Mouse (Mus musculus) skeletal muscle tissue, postnatal 0 days (tissue): ENCODE data around the gene Dbnl. TPM values are rescaled to one million over a fixed set of nuclear protein-coding genes. Genes with fewer than 3 reads are reported as not detected.

Experiments used
- polyA plus RNA-seq: library from polyadenylated mRNA; unstranded; fragments of >200 nt; fragmentation: Nextera tagmentation; extraction: Ambion mirVana; gene quantifications from 2 replicates; pipeline ENCODE4 v1.2.1, GENCODE M21; 2015

Dbnl gene
- polyA plus RNA-seq = 37.9 and 47.7 TPM in 2 replicates

DNA sequence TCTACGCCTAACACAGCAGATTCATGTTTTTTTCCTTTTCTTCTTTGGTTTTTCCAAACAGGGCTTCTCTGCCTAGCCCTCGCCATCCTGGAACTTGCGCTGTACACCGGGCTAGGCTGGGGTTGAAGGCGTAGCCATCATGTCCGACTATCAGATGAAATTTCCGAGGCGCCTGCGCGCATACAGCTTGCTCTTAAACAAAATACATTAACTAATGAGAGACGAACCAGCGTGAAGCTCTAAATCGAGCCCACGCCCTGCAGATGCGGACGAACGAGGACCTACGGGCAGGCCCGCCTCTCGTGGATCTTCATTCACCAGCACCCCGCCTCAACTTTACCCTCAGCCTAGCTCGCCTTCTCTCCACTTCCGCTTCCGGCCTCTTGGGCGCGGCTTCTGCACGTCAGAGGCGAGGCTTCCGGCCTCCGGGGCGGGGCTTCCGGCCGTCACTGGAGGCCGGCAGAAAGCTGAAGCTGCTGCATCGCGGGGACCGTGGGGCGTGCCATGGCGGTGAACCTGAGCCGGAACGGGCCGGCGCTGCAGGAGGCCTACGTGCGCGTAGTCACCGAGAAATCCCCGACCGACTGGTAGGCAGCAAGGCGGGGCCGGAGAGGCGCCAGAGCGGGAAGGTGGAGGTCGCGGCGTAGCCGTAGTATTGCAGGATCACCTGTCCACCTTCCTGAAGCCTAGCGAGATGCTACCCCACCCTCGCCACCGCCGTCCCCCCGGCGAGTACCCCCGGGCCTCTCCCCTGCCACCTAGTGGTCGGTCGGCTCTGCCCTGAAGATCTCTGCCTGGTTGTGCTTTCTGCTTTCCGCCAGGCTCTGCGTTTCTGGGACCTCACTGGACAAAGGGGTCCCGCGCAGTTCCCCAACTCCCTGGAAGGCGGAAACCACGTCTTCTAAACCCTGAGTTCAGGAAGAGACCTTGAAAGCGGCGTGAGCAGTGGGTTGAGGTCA lies at the start of gene Dbnl:
TSS of gene Dbnl (plus strand) at position 433 of the 959 bp plus-strand sequence.

DNA sequence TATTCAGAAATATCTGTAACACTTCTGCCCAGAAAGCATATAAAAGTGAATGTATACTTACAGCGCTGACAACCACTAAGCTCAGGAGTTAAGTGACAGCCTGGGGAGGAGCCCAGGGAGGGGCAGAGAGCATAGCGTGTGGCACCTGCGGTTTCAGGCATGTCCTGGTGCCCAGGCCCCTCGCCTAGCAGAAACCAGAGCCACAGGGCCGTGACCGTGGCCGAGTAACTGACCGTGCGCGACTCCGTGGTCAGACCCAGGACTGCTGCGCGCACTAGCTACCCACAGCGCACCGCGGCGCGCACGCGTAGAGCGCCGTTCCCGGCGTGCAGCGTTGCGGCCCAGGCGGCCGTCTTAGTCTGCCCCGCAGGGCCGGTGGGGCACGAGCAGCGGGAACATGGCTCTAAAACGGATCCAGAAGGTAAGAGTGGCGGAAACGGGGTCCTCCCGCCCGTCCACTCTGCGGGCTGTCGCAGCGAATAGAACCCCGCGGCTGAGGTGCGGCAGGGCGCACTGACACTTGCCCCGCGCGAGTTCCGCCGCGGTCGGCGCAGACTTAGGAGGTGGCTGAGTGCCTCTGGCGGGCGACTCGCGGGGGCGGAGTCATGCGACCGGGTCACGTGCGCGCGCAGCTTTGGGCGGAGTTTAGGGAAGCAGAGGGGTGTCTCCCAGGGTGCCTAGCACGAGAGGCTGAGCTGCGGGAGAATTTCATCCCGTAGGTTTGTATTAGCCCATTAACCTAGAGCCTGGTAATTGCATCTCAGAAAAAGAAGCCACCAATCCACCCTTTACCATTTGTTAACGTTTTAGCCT lies 26.3 kb upstream of the Dbnl start, which contains the start of gene Urgcp:
TSS of gene Urgcp (minus strand) at position 557 of the 813 bp plus-strand sequence.

DNA sequence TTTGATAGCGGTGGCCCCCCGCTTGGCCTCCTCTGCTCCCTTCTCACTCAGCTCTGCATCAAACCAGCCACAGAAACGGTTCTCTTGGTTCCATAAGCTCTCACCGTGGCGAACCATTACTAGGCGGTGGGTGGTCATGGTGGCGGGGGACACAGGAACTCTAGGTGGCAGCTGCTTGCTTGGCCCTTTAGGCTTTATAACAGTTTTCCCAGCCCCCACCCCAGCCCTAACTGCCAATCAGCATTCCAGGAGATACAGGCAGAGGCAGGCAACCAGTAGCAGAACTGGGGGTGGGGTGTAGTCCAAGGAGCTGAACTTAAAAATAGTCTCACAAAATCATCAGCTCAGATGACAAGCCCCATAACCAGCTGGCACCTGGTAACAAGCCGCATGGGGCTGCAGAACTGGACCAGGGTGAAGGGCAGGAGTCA lies 15.3 kb downstream of the Dbnl start, which contains the start of gene Pgam2:
TSS of gene Pgam2 (minus strand) at position 183 of the 431 bp plus-strand sequence.

DNA sequence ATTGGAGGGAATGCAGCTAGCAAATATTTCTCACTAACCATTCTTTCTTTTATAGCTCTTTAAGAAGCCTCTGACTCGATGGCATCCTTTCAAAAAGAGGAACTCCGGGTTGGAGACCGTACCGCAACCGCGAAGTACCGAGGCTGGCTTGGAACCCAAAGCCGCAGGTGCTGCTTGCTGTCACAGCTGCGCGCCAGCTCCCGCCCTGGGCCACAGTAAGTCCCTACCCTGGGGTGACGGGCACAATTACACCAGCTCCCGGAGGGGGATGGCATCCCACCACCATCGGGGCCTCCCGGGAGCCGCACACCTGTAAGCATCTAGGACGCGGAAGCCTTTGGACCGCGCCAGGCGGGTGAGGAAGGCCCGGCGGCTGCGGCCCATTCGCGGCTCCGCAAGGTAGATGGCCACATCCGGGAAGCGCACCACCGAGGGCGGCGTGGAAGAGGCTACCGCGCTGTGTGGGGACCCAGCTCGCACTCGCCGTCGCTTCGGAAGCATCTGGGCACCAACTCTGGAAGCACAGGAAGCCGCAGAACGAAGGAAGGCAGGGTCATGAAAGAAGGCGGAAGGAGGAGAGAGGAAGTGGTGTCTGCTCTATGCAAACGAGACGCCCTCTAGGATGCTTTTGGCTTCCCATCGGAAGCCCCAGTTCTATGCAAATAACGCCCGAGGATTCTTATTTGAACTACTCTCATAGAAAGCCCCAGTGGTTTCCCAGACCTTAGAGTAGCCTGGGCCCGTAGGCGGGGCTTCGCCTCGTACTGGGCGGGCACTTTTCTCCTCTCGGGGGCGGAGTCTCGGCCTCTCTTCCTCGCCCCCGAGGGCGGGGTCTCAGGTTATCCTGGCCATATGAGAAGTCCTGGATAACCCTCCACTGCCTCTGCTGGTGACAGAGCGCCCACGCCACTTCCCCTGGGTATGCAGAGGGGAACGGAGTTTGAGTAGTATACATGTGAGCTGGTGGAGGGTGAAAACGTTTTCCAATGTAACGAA lies 49.3 kb downstream of the Dbnl start, which contains the start of gene Polm:
TSS of gene Polm (minus strand) at position 766 of the 996 bp plus-strand sequence.

Other genes starting within 250 kb of the Dbnl start
- gene Ccdc117, start 246.3 kb upstream of the Dbnl start, polyA plus RNA-seq = 8.1 and 8.8 TPM in 2 replicates
- not detected in 2 replicates for gene Ankrd36, start 218.8 kb upstream of the Dbnl start, polyA plus RNA-seq
- 175 and 186 TPM in 2 replicates for gene Mrps24, start 72.8 kb upstream of the Dbnl start, polyA plus RNA-seq
- 22.0 and 23.2 TPM in 2 replicates for gene Urgcp, start 26.1 kb upstream of the Dbnl start, polyA plus RNA-seq
- 3,377 and 3,488 TPM in 2 replicates for gene Pgam2, start 15.2 kb downstream of the Dbnl start, polyA plus RNA-seq
- 3.2 and 3.7 TPM in 2 replicates for gene Polm, start 49.5 kb downstream of the Dbnl start, polyA plus RNA-seq
- gene Aebp1, start 73.5 kb downstream of the Dbnl start, polyA plus RNA-seq = 21.6 and 28.4 TPM in 2 replicates
- 55.5 and 56.7 TPM in 2 replicates for gene Pold2, start 89.8 kb downstream of the Dbnl start, polyA plus RNA-seq
- gene Myl7, start 110.3 kb downstream of the Dbnl start, polyA plus RNA-seq = 0.54 and 1.5 TPM in 2 replicates
- gene Gck, start 161.6 kb downstream of the Dbnl start, polyA plus RNA-seq = 0.26 and 0.28 TPM in 2 replicates
- 21.4 and 26.2 TPM in 2 replicates for gene Ykt6, start 167.2 kb downstream of the Dbnl start, polyA plus RNA-seq